Mouse (Mus musculus): ENCODE measurements at regions not wholly inside any gene's neighbourhood (a gene's known extent, or its start where the extent isn't known, plus 50 kb on each side); places are given as distances from the start of the nearest gene placed in this dataset.
A peak's percentile ranks its signal among the peaks of the same experiment; 100 is the strongest.
"Not testable (repeated sequence)": the region's sequence is repeated elsewhere in the genome, so short reads cannot be mapped to it uniquely, and the experiment has no call there.

DNA sequence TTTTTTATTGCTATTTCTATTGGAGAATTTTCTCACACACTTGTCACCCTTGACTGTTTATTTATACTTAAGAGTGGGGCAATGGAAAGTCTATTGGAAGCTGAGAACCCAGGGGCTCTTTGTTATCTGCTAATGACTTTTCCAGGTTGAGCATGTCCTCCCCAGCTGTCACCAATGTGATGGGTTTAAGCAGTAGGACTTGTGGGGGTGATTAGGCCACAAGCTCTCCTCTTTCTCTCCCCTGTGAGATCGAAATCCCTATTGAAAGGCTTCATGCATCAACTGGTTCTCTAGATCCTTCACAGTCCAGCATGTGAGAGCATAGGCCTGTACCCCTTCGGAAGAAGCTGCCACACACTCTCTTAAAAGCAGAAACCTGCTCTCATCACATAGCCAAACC lies 201.6 kb upstream of the Ccdc54 start:
- H3K9me3 ChIP-seq, result no peaks in the 10 kb centered on the region
- no peak overlapping the region for H3K4me3 ChIP-seq
- no peak overlapping the region for H3K4me2 ChIP-seq
- H3K9ac ChIP-seq, result no peak overlapping the region
- no peaks in the 10 kb centered on the region for H3K36me3 ChIP-seq
- H3K27me3 ChIP-seq, result no peaks in the 10 kb centered on the region
- 68% methylated on average over 2 of the region's 2 CpGs for WGBS
- 0 out of 2 replicates have a peak, but pooled peaks cover 3% of the 10 kb centered on the region for H3K4me1 ChIP-seq (replicated peaks)
- no peak for ATAC-seq (ENCODE audit: low FRiP score)
- no peak overlapping the region for H3K27ac ChIP-seq

DNA sequence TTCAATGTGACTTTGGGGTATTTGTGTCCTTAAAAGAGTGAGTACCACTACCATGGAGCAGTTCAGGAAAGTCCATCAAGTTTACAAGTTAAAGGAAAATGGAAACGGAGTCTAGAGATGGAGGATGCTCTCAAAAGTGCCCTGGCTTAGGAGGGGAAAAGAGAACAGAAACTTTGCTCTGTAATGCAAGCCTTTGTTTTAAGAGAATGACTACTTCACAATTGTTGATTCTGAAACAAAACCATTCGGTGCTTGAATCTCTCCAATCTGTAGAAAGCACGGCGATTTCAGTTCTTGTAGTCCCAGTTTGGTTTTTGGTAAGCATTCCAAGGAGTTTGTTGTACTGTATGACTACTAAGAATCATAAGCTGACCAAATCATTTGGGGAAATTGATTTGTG lies 197.7 kb upstream of the Ccdc54 start:
- Histone ChIP-seq H3K27me3 (no peaks in the 10 kb centered on the region), H3K4me3 (no peak overlapping the region), H3K9me3 (no peaks in the 10 kb centered on the region), H3K9ac (no peak overlapping the region), H3K27ac (no peak overlapping the region), H3K4me1 (replicated peaks) (peaks cover 6% of the 10 kb centered on the region; the same call in 1 of the 2 replicates), H3K36me3 (no peaks in the 10 kb centered on the region), H3K4me2 (no peak overlapping the region)
- ATAC-seq (ENCODE audit: low FRiP score), result no peak
- WGBS, result 90% methylated on average over 4 of the region's 4 CpGs

DNA sequence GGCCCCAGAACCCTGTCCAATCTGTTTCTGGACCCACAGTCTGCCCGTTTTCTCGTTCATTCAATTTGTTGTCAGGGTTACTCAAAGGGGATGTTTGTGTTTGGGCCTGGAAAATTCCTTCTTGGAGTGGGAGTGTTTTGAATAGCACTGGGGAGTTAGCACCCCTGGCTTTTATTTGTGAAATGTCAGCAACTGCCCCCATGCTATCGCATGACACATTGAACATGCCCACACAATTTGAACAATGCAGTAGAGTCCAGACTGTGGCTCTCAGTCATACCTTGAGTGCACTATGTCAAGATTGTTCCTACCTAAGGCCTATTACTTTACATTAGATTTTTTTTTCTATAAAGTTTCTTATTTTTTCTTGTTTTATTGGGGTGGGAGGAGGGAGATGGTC lies 195.2 kb upstream of the Ccdc54 start:
- WGBS, result 62% methylated on average over 3 of the region's 3 CpGs
- Histone ChIP-seq H3K4me2 (no peak overlapping the region), H3K9me3 (no peaks in the 10 kb centered on the region), H3K4me3 (no peak overlapping the region), H3K27me3 (no peaks in the 10 kb centered on the region), H3K27ac (no peak overlapping the region), H3K9ac (no peak overlapping the region), H3K36me3 (no peaks in the 10 kb centered on the region), H3K4me1 (replicated peaks) (peaks cover 6% of the 10 kb centered on the region; the same call in 1 of the 2 replicates)
- ATAC-seq (ENCODE audit: low FRiP score), result no peak

DNA sequence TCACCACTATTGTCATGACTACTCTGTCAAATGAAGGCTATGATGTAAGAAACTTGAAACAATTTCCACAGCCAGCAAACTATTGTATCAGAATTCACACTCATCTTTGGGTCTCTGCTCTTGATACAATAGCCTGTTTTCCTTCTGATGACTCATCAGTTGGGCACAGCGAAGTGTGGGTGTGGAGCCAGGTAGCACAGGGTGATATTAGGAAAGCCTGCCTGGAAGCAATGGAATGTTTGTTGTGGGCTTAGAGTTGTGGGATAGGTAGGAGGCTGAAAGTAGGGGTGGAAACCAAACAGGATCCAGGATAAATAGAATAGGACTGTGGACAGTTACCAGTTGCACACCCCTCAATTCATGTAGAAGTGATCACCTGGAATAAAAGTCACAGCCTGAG lies 194.4 kb upstream of the Ccdc54 start:
- no peaks in the 10 kb centered on the region for H3K36me3 ChIP-seq
- ATAC-seq (ENCODE audit: low FRiP score), result no peak
- H3K9me3 ChIP-seq, result no peaks in the 10 kb centered on the region
- H3K4me2 ChIP-seq, result no peak overlapping the region
- H3K27ac ChIP-seq, result no peak overlapping the region
- no peak overlapping the region for H3K4me3 ChIP-seq
- WGBS, result 91% methylated on average over 1 of the region's 1 CpGs
- H3K27me3 ChIP-seq, result no peaks in the 10 kb centered on the region
- H3K9ac ChIP-seq, result no peak overlapping the region
- peaks cover 6% of the 10 kb centered on the region; the same call in 1 of the 2 replicates for H3K4me1 ChIP-seq (replicated peaks)

DNA sequence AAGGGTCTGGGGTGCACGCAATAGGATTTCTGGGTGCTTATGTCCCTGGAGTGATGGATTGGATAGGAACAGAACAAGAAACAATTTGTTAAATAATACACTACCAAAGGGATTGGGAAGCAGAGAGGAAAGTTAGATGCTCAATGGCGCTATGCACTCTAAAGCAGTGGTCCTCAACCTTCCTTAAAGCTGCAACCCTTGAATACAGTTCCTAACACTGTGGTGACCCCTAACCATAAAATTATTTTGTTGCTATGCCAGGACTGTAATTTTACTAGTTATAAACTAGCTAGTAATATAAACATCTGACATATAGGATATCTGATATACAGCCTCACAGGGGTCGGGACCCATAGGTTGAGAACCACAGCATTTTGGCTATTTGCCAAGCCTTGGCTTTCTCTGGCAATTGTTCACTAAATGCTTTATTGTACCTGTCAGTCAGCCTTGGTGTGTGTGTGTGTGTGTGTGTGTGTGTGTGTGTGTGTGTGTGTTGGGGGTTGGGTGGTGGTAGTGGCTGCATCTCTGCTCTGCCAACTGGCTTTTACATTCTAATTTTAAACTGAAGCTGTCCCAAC lies 193.8 kb upstream of the Ccdc54 start:
- Histone ChIP-seq H3K27ac (no peak overlapping the region), H3K9me3 (no peaks in the 10 kb centered on the region), H3K4me3 (no peak overlapping the region), H3K4me2 (no peak overlapping the region), H3K27me3 (no peaks in the 10 kb centered on the region), H3K36me3 (no peaks in the 10 kb centered on the region), H3K9ac (no peak overlapping the region), H3K4me1 (replicated peaks) (peaks cover 6% of the 10 kb centered on the region; the same call in 1 of the 2 replicates)
- WGBS, result 81% methylated on average over 3 of the region's 3 CpGs
- peak; percentile 47; the same call in 1 of the 2 replicates for ATAC-seq (ENCODE audit: low FRiP score)

DNA sequence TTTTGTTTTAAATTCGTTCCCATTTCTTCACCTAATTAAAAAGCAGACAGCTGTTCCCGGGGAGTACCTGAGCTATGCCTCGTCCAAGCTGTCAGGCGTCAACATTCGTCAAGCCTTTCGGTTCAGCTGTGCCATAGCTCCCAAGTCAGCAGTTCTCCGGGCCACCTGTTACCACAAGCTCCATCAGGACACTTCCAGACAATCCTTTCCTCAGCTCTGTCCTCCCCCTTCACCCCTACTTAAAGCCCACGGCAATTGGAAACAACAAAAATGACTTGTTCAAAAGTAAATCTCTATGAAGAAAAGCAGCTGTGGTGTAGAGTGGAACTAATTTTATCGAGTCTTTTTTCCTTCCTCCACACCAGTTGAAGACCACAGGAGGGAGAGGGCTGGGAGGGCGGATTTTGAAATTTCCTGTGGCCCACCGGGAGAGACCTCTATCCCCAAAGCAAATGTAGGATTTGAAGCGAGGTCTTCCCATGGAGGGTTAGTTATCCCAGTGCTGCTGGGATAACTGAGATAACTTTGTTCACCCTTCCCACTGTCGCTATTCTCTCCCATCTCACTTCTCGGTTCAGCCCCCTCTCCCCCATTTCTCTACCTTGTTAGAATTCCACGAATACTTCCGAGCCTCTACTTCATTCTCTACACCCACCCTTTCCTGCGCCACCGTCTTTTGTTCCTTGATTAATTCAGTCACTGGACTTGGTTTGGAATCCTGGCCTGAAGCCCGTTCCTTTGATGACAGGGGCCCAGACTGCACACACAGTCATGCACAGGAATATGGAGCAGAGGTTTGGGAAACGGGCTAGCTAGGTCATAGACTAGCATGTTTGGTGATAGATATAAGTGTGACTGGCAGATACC lies 193.1 kb upstream of the Ccdc54 start:
- Histone ChIP-seq H3K4me3 (no peak overlapping the region), H3K27me3 (no peaks in the 10 kb centered on the region), H3K9me3 (no peaks in the 10 kb centered on the region), H3K9ac (no peak overlapping the region), H3K4me1 (replicated peaks) (peaks cover 12% of the 10 kb centered on the region; the same call in 1 of the 2 replicates), H3K4me2 (peak overlapping the region; percentile 4; the same call in 1 of the 2 replicates), H3K36me3 (no peaks in the 10 kb centered on the region), H3K27ac (no peak overlapping the region)
- peak; percentile 66; the same call in 1 of the 2 replicates for ATAC-seq (ENCODE audit: low FRiP score)
- 40% methylated on average over 20 of the region's 20 CpGs for WGBS

DNA sequence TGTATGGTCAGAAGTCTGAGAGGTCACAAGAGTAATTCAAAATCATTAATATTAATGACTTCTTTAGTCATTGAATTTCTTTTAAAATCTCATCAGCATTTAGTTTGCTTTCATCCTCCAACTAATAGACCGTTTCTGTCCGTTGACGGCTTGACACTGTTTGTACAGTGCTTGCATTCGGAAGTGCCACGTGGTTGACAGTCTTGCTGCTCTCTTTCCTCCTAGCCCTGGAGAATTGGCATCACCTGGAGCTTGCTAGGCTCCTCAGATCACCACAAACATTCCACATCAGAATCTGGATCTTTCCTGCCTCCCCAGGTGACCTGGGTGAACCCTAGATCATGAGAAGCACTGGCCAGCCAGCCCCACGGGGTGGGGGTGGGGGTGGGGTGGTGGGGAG lies 192.3 kb upstream of the Ccdc54 start:
- no peaks in the 10 kb centered on the region for H3K9me3 ChIP-seq
- no peak for ATAC-seq (ENCODE audit: low FRiP score)
- no peak overlapping the region for H3K9ac ChIP-seq
- H3K27ac ChIP-seq, result no peak overlapping the region
- no peaks in the 10 kb centered on the region for H3K36me3 ChIP-seq
- H3K4me2 ChIP-seq, result no peak overlapping the region
- H3K4me3 ChIP-seq, result no peak overlapping the region
- WGBS, result 32% methylated on average over 6 of the region's 6 CpGs
- peaks cover 12% of the 10 kb centered on the region; the same call in 1 of the 2 replicates for H3K4me1 ChIP-seq (replicated peaks)
- H3K27me3 ChIP-seq, result no peaks in the 10 kb centered on the region

DNA sequence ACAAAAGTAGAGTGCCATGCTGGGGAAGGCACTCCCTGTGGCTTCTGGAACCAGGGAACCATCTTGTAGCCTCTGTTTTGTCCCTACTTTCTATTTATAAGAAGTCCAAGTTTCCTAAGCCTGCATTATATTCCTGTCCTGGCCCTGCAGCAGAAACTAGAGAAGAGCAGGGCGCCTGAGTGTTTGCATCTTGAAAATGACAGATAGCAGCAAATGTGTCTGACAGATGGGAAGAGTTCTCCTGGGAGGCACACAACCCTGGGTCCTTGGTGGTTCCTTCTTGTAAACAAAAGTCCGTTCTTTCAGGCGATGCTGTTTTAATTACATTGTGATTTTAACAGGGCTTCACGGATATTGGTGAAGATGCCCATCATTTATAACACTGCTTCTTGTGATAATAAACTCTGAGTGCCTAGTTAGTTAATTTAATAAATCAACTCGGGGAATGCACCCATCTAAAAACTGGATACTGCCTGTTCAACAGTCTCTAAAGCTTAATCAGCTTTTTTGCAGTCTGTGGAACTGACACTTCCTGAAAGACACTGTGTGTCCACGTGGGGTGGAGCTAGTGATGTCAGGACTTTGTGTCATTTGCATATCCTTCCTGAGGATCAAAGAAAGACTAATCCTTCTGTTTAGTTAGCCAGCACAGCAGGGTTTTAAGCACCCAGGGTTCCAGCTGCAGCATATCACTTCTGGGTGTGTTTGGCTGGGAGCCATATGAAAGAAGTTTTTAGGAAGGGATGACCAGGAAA lies 188.3 kb upstream of the Ccdc54 start:
- Histone ChIP-seq H3K4me2 (no peak overlapping the region), H3K9ac (no peak overlapping the region), H3K4me3 (no peak overlapping the region), H3K27me3 (no peaks in the 10 kb centered on the region), H3K9me3 (no peaks in the 10 kb centered on the region), H3K36me3 (no peaks in the 10 kb centered on the region), H3K27ac (no peak overlapping the region; the same call in 1 of the 2 replicates), H3K4me1 (replicated peaks) (peaks cover 12% of the 10 kb centered on the region; the same call in 1 of the 2 replicates)
- ATAC-seq (ENCODE audit: low FRiP score), result no peak
- 30% methylated on average over 6 of the region's 6 CpGs for WGBS

DNA sequence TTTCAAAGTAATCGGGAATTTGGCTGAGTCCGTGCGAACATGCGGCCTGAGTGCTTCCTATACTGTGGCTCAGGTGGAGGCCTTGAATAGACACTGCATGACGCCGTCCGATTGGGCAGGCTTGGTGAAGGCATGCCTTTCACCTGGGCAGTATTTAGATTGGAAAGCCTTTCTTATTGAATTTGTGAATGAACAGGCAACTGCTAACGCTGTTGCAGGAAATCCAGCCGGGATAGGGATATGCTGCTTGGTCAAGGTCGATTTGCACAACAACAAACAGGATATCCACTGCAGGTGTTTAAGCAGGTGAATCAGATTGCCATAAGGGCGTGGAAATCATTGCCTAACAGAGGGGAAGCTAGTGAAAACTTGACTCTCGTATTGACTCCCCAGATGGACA lies 183.7 kb upstream of the Ccdc54 start:
- H3K36me3 ChIP-seq; H3K9me3 ChIP-seq; ATAC-seq (ENCODE audit: low FRiP score); H3K9ac ChIP-seq; H3K4me3 ChIP-seq; H3K4me1 ChIP-seq (replicated peaks); H3K27me3 ChIP-seq; H3K27ac ChIP-seq; H3K4me2 ChIP-seq: not testable (repeated sequence)
- 93% methylated on average over 12 of the region's 12 CpGs for WGBS

DNA sequence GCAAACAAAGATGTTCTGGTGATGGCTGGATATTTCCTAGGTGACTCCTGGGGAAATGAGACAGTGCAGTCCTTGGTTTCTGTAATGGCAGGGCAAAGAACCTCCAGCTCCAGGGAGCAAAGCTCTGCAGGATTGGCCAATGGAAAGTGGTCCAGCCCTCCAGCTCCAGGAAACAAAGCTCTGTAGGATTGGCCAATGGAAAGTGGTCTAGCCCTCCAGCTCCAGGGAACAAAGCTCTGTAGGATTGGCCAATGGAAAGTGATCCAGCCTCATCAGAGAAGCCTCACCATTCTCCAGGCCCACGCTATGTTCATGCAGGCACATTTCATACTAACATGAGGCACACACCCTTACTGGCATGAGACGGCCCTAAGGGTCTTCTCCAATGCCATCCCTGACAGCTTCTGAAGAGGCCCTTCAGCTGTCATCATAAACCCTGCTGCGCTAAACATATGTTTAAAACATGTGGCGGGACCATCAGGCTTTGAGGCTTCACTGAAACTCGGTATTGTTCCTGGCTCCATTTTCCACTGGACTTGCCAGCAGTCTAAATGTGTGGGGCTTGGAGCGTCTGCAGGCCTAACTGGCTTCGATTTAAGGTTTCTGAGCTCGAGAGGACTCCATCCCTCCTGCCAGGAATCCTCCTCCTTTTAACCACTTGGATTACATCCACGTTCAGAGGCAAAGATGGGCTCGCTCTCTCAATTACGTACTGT lies 175.3 kb upstream of the Ccdc54 start:
- Histone ChIP-seq H3K9me3 (no peaks in the 10 kb centered on the region), H3K4me2 (no peak overlapping the region), H3K9ac (no peak overlapping the region), H3K4me1 (replicated peaks) (no peaks in the 10 kb centered on the region), H3K27me3 (no peaks in the 10 kb centered on the region), H3K36me3 (no peaks in the 10 kb centered on the region), H3K27ac (no peak overlapping the region), H3K4me3 (no peak overlapping the region)
- no peak for ATAC-seq (ENCODE audit: low FRiP score)
- WGBS, result 87% methylated on average over 11 of the region's 11 CpGs

DNA sequence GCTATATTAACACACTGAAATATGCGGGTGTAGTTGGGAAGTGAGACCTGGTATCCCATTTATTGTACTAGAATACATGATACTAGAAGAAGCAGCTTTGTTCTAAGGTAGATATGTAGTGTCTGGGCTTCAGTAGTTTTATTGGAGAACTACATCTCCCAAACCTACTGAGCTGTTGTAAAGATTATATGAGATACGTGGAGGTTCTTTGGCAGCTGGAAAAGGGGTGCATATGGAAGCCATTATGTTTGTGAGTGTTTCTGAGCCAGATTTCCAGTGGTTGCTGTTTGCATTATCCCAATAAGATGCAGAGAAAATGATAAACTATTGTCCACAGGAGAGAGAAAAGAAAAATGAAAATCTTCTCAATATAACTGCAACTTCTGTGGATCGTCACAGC lies 171.1 kb upstream of the Ccdc54 start:
- Histone ChIP-seq H3K27me3 (no peaks in the 10 kb centered on the region), H3K4me1 (replicated peaks) (no peaks in the 10 kb centered on the region), H3K27ac (no peak overlapping the region), H3K4me3 (no peak overlapping the region), H3K4me2 (no peak overlapping the region), H3K9me3 (no peaks in the 10 kb centered on the region), H3K36me3 (no peaks in the 10 kb centered on the region), H3K9ac (no peak overlapping the region)
- ATAC-seq (ENCODE audit: low FRiP score), result no peak
- WGBS, result 91% methylated on average over 3 of the region's 3 CpGs

DNA sequence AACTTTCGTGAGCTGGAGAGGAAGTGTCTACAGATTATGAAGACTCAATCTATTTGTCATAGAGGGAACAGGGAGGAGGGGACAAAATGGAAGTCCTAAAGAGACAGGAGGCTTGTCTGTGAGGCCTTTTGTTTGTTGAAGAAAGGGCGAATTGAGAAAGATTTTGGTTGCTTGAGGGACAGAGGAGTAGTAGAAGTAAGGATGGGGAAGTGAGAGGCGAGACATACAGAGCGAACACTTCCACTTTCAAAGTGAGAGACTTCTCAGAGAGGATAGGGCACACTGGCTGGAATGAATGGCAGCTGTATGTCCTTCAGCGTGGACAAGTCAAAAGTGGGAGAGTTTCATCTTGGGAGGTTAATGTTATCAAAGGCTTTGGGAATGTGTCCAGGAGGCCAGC lies 169.0 kb upstream of the Ccdc54 start:
- WGBS, result 75% methylated on average over 5 of the region's 5 CpGs
- Histone ChIP-seq H3K36me3 (no peaks in the 10 kb centered on the region), H3K27me3 (no peaks in the 10 kb centered on the region), H3K9ac (no peak overlapping the region), H3K4me1 (replicated peaks) (no peaks in the 10 kb centered on the region), H3K9me3 (no peaks in the 10 kb centered on the region), H3K4me3 (no peak overlapping the region), H3K27ac (no peak overlapping the region), H3K4me2 (no peak overlapping the region)
- no peak for ATAC-seq (ENCODE audit: low FRiP score)

All from hindbrain, embryonic 13.5 days (tissue).